Mouse (Mus musculus): ENCODE results near the gene Sobp. TPM values are rescaled to one million over a fixed set of nuclear protein-coding genes. Genes with fewer than 3 reads are reported as not detected.

The Sobp gene
- polyA plus RNA-seq, 1 experiment from 2014 or later: 1.7 TPM

DNA sequence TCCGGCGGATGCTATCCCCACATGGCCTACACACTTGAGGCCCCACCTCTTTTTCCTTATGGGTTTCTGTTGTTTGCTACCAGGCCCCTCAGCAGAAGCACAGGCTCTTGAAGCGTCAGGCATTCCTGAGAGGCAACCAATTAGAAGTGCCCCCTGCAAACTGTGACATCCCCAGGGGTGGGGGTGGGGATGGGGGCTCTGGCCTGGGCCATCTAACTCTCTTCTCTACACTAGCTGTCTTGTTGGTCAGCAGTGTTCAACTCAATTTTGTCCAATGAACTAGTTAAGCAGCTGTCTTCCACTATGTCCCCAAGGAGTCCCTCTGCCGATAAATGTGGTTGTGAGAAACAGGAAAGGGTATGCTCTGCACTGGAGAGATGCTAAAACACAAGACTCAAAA, 169.3 kb downstream of the Sobp start:
- H3K27me3 ChIP-seq (replicated peaks): no peaks in the 10 kb centered on the region
- H3K4me2 ChIP-seq: no peak overlapping the region
- ATAC-seq (ENCODE audit: extremely low read depth, insufficient number of reproducible peaks, low FRiP score, low TSS enrichment): no peak
- H3K4me3 ChIP-seq: no peak overlapping the region
- peaks cover 3% of the 10 kb centered on the region; the same call in 1 of the 2 replicates for H3K36me3 ChIP-seq
- no peaks in the 10 kb centered on the region for H3K9me3 ChIP-seq
- H3K9ac ChIP-seq: no peak overlapping the region
- H3K27ac ChIP-seq (replicated peaks): no peak overlapping the region
- peaks cover 36% of the 10 kb centered on the region for H3K4me1 ChIP-seq
- 66% methylated on average over 4 of the region's 4 CpGs for WGBS

DNA sequence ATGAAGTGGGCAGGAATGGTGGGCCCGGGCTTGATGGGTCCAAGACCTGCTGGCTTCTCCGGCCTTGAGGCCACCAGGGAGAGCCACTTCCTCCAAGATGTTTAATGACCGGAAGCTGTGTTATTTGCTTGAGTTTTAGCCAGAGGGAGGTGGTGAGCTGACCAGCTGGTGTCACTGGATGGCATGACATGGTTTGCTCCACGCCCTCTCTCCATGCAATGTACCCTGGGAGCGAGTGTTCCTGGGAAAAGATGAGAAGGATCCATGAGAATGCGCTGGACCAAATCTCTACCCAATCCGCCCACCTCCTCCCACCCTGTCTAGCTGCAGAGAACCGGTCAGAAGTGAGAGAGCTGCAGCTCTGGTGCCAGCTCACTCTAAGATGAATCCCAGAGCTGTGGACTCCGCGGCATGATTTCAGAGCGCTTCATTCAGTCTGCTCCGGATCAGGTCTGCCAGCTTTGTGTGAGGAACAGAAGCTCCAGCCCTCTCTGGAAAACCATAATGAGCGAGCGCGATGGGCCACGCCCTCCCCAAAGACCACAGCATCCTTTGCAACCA, 170.1 kb downstream of the Sobp start:
- Histone ChIP-seq H3K4me2 (no peak overlapping the region), H3K27ac (replicated peaks) (no peak overlapping the region), H3K9me3 (no peaks in the 10 kb centered on the region), H3K36me3 (peaks cover 3% of the 10 kb centered on the region; the same call in 1 of the 2 replicates), H3K4me3 (no peak overlapping the region), H3K27me3 (replicated peaks) (no peaks in the 10 kb centered on the region), H3K9ac (no peak overlapping the region), H3K4me1 (peaks cover 36% of the 10 kb centered on the region)
- WGBS: 80% methylated on average over 16 of the region's 16 CpGs
- no peak for ATAC-seq (ENCODE audit: extremely low read depth, insufficient number of reproducible peaks, low FRiP score, low TSS enrichment)

DNA sequence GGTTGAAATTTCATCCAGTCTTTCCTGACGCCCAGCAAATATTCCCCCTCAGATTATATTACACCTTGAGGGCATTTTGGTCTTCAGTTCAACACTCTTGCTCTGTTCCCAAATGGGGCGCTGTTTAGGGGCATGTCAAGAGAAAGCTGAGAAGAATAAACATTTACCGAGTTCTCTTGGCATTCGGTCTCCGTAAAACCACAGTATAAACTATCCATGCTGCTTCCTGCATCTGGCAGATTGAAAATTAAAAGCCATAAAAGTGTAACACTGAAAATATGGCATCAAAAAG, 170.9 kb downstream of the Sobp start:
- H3K4me3 ChIP-seq: no peak overlapping the region
- peak overlapping the region; percentile 92 for H3K4me2 ChIP-seq
- H3K9ac ChIP-seq: no peak overlapping the region
- no peak for ATAC-seq (ENCODE audit: extremely low read depth, insufficient number of reproducible peaks, low FRiP score, low TSS enrichment)
- no peaks in the 10 kb centered on the region for H3K27me3 ChIP-seq (replicated peaks)
- 47% methylated on average over 5 of the region's 5 CpGs for WGBS
- H3K27ac ChIP-seq (replicated peaks): no peak overlapping the region
- no peaks in the 10 kb centered on the region for H3K9me3 ChIP-seq
- peaks cover 33% of the 10 kb centered on the region for H3K4me1 ChIP-seq
- H3K36me3 ChIP-seq: peaks cover 3% of the 10 kb centered on the region; the same call in 1 of the 2 replicates

GRCm38 (mm10) chr10:43002721-43003465, 171.4 kb downstream of the Sobp start:
- Histone ChIP-seq H3K4me3 (peak overlapping the region; percentile 58), H3K9ac (peak overlapping the region; percentile 79), H3K4me2 (peak overlapping the region; percentile 92), H3K36me3 (peaks cover 3% of the 10 kb centered on the region; the same call in 1 of the 2 replicates), H3K4me1 (peaks cover 28% of the 10 kb centered on the region), H3K27ac (replicated peaks) (no peak overlapping the region), H3K27me3 (replicated peaks) (no peaks in the 10 kb centered on the region), H3K9me3 (no peaks in the 10 kb centered on the region)
- 6% methylated on average over 25 of the region's 25 CpGs for WGBS
- no peak for ATAC-seq (ENCODE audit: extremely low read depth, insufficient number of reproducible peaks, low FRiP score, low TSS enrichment)

GRCm38 (mm10) chr10:43002066-43002678, 172.2 kb downstream of the Sobp start:
- 5% methylated on average over 13 of the region's 13 CpGs for WGBS

GRCm38 (mm10) chr10:43001433-43001832, 172.9 kb downstream of the Sobp start:
- Histone ChIP-seq H3K9me3 (no peaks in the 10 kb centered on the region), H3K27me3 (replicated peaks) (no peaks in the 10 kb centered on the region), H3K4me2 (no peak overlapping the region), H3K4me3 (no peak overlapping the region), H3K9ac (no peak overlapping the region), H3K27ac (replicated peaks) (no peak overlapping the region), H3K36me3 (peaks cover 3% of the 10 kb centered on the region; the same call in 1 of the 2 replicates), H3K4me1 (peaks cover 19% of the 10 kb centered on the region)
- WGBS: 64% methylated on average over 3 of the region's 3 CpGs
- ATAC-seq (ENCODE audit: extremely low read depth, insufficient number of reproducible peaks, low FRiP score, low TSS enrichment): no peak

More at GRCm38 (mm10) chr10:43002066-43002678, 172.2 kb downstream of the Sobp start:
- Histone ChIP-seq H3K36me3 (peaks cover 3% of the 10 kb centered on the region; the same call in 1 of the 2 replicates), H3K27me3 (replicated peaks) (no peaks in the 10 kb centered on the region), H3K4me1 (peaks cover 23% of the 10 kb centered on the region), H3K9ac (peak overlapping the region; percentile 79), H3K9me3 (no peaks in the 10 kb centered on the region), H3K27ac (replicated peaks) (no peak overlapping the region), H3K4me3 (peak overlapping the region; percentile 58), H3K4me2 (peak overlapping the region; percentile 92)
- no peak for ATAC-seq (ENCODE audit: extremely low read depth, insufficient number of reproducible peaks, low FRiP score, low TSS enrichment)

DNA sequence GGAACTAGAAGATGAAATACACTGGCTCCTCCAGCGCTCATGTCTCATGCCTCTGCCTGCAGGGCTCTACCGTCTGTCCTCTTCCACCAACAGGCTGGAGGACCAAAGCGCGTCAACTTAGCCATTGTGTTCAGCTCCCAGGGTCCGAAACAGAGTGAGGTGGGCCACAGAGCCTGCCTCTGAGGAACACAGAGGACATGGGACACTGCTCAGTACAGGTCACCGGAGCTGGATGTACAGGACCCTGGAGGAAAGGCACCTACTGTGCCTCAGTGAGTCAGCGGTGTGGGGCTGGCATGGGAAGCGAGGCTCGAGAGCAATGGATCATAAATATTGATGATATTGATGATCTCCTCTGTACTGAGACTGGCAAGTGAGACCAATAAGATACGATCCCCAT, 175.0 kb downstream of the Sobp start:
- H3K27ac ChIP-seq (replicated peaks): no peak overlapping the region
- no peak overlapping the region for H3K4me3 ChIP-seq
- no peak overlapping the region for H3K9ac ChIP-seq
- 85% methylated on average over 10 of the region's 10 CpGs for WGBS
- peaks cover 3% of the 10 kb centered on the region; the same call in 1 of the 2 replicates for H3K36me3 ChIP-seq
- H3K4me2 ChIP-seq: no peak overlapping the region
- H3K9me3 ChIP-seq: no peaks in the 10 kb centered on the region
- peaks cover 34% of the 10 kb centered on the region for H3K4me1 ChIP-seq
- ATAC-seq (ENCODE audit: extremely low read depth, insufficient number of reproducible peaks, low FRiP score, low TSS enrichment): no peak
- peaks cover 3% of the 10 kb centered on the region; the same call in 1 of the 2 replicates for H3K27me3 ChIP-seq (replicated peaks)

GRCm38 (mm10) chr10:42997278-42997677, 177.1 kb downstream of the Sobp start:
- WGBS: 69% methylated on average over 2 of the region's 2 CpGs
- H3K36me3 ChIP-seq: no peaks in the 10 kb centered on the region
- peaks cover 25% of the 10 kb centered on the region for H3K4me1 ChIP-seq
- ATAC-seq (ENCODE audit: extremely low read depth, insufficient number of reproducible peaks, low FRiP score, low TSS enrichment): no peak
- H3K9me3 ChIP-seq: no peaks in the 10 kb centered on the region
- peaks cover 17% of the 10 kb centered on the region for H3K27me3 ChIP-seq (replicated peaks)
- H3K27ac ChIP-seq (replicated peaks): no peak overlapping the region
- H3K9ac ChIP-seq: no peak overlapping the region
- H3K4me2 ChIP-seq: no peak overlapping the region
- no peak overlapping the region for H3K4me3 ChIP-seq

GRCm38 (mm10) chr10:42995484-42995895, 178.8 kb downstream of the Sobp start:
- WGBS: 18% methylated on average over 13 of the region's 13 CpGs
- H3K27ac ChIP-seq (replicated peaks): no peak overlapping the region; the same call in 1 of the 2 replicates
- H3K4me3 ChIP-seq: no peak overlapping the region
- no peaks in the 10 kb centered on the region for H3K9me3 ChIP-seq
- no peak for ATAC-seq (ENCODE audit: extremely low read depth, insufficient number of reproducible peaks, low FRiP score, low TSS enrichment)
- H3K4me2 ChIP-seq: no peak overlapping the region
- no peak overlapping the region for H3K9ac ChIP-seq
- peaks cover 18% of the 10 kb centered on the region for H3K4me1 ChIP-seq
- peaks cover 28% of the 10 kb centered on the region for H3K27me3 ChIP-seq (replicated peaks)
- no peaks in the 10 kb centered on the region for H3K36me3 ChIP-seq

GRCm38 (mm10) chr10:42994331-42994782, 180.0 kb downstream of the Sobp start:
- Histone ChIP-seq H3K9ac (peak overlapping the region; percentile 33; the same call in 1 of the 2 replicates), H3K27ac (replicated peaks) (no peak overlapping the region), H3K36me3 (no peaks in the 10 kb centered on the region), H3K4me2 (peak overlapping the region; percentile 46), H3K4me1 (peaks cover 18% of the 10 kb centered on the region), H3K9me3 (no peaks in the 10 kb centered on the region), H3K27me3 (replicated peaks) (peaks cover 28% of the 10 kb centered on the region), H3K4me3 (peak overlapping the region; percentile 13)
- no peak for ATAC-seq (ENCODE audit: extremely low read depth, insufficient number of reproducible peaks, low FRiP score, low TSS enrichment)
- 22% methylated on average over 13 of the region's 13 CpGs for WGBS

- WGBS: 65% methylated on average over 9 of the region's 9 CpGs
- H3K9ac ChIP-seq: no peak overlapping the region
Measured at GRCm38 (mm10) chr10:42991018-42991417, 183.3 kb downstream of the Sobp start.

More at GRCm38 (mm10) chr10:42991018-42991417, 183.3 kb downstream of the Sobp start:
- peaks cover 31% of the 10 kb centered on the region for H3K27me3 ChIP-seq (replicated peaks)
- H3K36me3 ChIP-seq: no peaks in the 10 kb centered on the region
- no peak for ATAC-seq (ENCODE audit: extremely low read depth, insufficient number of reproducible peaks, low FRiP score, low TSS enrichment)
- no peak overlapping the region for H3K4me2 ChIP-seq
- no peak overlapping the region for H3K4me3 ChIP-seq
- no peak overlapping the region for H3K27ac ChIP-seq (replicated peaks)
- H3K4me1 ChIP-seq: peaks cover 18% of the 10 kb centered on the region
- no peaks in the 10 kb centered on the region for H3K9me3 ChIP-seq

All from heart, embryonic 13.5 days (tissue).